Mouse (Mus musculus) right cerebral cortex, postnatal 4 days (tissue): ENCODE measurements around the gene Hsd17b6.

Experiments used
- DNase-seq: peaks from one replicate; pipeline ENCODE4 v3.0.0-alpha.2; 2022

The Hsd17b6 gene

GRCm38 (mm10) chr10:128004918-128005317 lies 2.5 kb downstream of the Hsd17b6 start:
- no peak for DNase-seq

DNA sequence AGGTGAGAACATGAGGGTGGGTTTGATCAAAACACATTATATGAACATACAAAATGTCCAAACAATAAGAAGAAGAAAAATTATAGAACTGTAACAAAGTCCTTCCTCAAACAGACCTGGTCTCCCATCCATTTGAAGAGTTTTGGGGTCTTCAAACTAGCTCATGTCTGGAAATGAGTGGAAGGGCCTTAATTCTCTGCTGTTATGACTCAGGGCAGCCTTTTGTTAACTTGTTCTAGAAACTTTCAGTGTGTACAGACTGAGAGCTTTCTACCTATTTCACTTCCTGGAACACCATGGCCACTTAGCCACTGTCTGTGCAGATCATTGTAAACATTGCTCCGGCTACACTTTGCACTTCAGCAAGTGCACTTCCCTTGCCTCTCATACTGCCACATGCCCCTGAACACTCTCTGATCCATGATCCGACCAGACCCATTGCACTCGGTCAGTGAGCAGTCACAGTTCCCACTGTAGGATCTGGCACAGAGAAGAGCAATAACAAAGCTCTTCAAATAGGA lies 4.1 kb downstream of the Hsd17b6 start:
- no peak for DNase-seq

- no peak for DNase-seq
These were observed 9.2 kb downstream of the Hsd17b6 start for GRCm38 (mm10) chr10:127998260-127998659.

GRCm38 (mm10) chr10:127996690-127997089 lies 10.7 kb downstream of the Hsd17b6 start:
- no peak for DNase-seq

- DNase-seq: no peak
These were observed 21.8 kb downstream of the Hsd17b6 start for GRCm38 (mm10) chr10:127985601-127986000.

DNA sequence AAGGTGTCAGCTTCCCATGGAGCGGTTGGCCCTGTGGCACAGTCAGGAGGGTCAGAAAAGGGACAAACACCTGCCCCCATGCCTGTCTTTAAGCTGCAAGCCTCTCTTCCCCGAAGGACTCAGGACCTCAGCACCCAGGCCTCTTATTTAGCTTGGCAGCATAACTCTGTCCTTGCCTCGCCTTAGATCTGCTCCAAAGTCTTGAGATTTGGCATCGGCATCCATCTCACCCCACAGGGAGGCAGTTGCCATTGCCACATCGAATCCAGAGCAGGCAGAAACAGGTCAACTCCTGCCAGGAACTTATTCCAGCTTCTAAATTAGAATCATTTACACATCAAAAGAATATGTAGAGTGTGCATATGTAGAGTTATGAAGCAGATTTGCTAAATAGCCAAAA lies 22.8 kb downstream of the Hsd17b6 start:
- DNase-seq: no peak

DNA sequence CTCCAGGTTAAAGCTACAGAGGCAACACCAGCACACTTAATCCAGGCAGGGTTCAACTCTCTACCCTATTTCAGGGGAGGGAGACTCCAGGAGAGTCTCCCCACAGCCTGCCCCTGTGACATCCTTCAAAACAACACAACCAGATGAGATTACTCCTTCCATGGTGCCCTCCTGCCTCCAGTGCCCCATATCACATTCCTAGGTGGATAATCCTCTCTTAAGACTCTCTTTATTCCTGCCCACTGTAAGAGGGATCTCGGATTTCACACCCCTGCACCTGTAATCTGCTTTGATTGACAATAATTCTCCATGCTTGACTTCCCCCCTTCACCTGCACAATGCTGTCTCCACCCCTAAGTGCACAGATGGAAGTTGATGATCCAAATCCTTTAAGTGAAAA lies 31.9 kb downstream of the Hsd17b6 start:
- DNase-seq: no peak

GRCm38 (mm10) chr10:127974062-127974461 lies 33.3 kb downstream of the Hsd17b6 start:
- DNase-seq: no peak

DNA sequence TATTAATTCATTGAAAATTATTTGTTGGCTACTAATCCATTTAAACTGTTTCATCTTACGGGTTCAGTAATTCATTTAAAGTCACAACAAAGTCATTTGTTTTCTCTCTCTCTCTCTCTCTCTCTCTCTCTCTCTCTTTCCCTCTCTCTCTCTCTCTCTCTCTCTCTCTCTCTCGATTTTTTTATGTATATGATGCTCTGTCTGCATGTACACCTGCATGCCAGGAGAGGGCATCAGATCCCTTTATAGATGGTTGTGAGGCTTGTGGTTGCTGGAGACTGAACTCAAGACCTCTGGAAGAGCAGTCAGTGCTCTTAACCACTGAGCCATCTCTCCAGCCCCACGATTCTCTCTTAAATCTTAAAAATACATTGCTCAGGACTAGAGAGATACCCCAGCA lies 36.3 kb downstream of the Hsd17b6 start:
- no peak for DNase-seq

DNA sequence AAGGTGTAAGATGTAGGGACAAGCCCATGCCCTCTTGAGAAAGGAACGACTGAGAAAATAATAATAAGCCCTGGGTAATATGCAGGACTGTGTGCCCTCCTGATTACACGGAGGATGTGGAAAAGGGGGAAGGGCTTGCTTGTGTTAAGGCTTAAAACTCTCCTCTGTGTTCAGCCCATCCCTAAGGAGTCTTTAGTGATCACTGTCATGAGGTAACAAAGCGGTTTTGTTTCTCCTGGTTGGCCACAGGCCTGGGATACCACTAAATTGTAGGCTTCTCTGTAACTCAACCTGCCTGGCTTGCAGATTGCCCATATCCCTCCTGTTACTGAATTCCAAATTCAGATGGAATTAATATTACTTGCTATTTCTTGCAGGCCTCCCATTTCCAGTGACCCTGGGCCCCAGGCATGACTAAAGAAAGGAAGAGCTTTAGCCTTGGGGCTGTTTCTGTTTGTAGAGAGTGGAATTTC lies 37.0 kb downstream of the Hsd17b6 start:
- DNase-seq: no peak

DNA sequence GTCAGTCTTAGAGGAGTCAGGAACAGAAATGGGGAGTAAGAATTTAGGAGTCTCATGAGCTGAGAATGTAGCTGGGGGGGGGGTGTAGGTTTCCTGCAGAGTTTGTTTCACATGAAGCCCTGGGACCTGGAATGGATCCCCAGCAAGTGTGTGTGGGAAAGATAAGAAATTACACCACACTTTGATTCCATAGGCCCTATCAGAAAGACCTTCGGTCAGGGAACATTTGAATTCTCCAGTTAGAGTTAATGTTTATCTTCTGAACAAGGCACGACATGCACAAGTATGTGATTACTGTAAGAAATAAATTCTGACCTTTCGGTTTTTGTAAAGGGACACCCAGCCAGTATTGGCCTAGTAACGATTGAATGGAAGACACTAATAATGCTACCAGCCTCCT lies 37.6 kb downstream of the Hsd17b6 start:
- DNase-seq: no peak

DNA sequence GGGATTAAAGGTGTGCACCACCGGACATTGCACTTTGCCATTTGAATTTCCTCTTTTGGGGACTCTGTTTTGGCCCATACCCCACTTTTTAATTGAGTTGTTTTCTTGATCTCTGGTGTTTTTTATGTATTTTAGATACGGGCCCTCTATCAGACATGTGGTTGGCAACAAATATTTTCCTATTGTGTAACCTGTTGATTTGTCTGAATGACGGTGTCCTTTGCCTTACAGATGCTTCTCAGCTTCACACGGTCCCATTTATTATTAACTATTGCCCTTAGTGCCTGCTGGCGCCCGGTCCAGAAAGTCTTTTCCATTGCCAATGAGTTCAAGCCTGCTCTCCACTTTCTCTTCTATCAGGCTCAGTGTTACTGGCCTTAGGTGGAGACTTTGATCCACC lies 40.9 kb downstream of the Hsd17b6 start:
- DNase-seq: no peak

DNA sequence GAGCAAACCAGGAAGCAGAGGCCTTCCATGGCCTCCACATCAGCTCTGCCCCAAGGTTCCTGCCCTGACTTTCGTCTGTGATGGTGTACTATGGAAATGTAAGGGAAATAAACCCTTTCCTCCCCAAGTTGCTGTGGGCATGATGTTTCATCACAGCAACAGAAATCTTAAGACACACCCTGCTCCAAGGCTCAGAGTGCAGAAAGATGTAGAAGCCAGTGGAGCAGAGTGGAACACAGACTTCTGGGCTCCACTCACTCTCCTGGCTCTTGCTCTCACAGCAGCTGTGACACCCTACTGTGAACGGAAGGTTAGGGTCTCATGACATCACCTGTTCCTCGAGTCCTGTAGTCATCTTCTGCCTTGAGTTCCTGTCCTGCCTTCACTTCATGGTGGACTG lies 43.4 kb downstream of the Hsd17b6 start:
- no peak for DNase-seq

- DNase-seq: no peak
These were observed 45.0 kb downstream of the Hsd17b6 start for GRCm38 (mm10) chr10:127962451-127962850.

DNA sequence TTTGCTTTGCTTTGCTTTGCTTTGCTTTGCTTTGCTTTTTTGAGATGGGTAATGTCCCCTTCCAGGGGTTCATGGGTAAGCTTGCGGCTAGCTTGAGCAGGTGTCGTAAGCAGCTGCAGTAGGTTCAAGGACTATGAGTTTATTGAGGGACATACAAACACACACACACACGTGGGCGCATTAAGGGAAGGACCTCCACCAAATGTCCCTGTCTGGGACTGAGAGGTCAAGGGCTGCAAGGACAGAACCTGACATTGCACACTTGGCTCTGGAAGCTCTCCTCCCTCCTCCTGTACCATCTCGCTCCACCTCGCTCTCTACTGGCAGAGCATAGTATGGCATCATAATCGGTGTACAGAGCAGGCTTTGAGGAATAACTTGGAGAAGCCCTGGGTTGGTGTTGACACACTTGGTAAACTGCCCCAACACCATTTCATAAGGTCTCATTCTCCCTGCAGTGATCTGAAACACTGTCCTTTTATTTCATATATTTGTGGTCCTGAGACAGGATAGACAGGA lies 48.2 kb downstream of the Hsd17b6 start:
- DNase-seq: no peak

GRCm38 (mm10) chr10:127956168-127956816 lies 51.1 kb downstream of the Hsd17b6 start:
- peak; percentile 88 for DNase-seq

DNA sequence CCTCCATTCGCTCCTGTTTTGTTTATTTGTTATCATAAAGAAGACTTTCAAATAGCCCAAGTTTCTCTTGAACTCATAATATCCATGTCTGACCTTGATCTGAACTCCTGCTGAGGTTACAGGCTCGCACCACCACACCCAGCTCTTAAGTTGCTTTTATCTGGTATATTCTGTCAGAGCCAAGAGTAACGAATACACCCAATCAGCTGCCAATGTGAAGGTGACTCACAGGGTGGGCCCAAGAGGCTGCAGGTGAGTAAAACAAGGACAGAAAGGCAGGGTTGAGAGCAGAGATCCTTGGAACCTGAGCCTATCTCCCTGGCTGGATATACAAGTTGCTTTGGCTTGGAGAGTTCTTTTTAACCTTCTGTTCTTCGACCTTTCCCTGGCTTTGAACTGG lies 52.4 kb downstream of the Hsd17b6 start:
- no peak for DNase-seq

- DNase-seq: no peak
These were observed 55.6 kb downstream of the Hsd17b6 start for GRCm38 (mm10) chr10:127951821-127952220.

- no peak for DNase-seq
These were observed 56.0 kb downstream of the Hsd17b6 start for GRCm38 (mm10) chr10:127951390-127951789.

GRCm38 (mm10) chr10:127949596-127950130 lies 57.7 kb downstream of the Hsd17b6 start:
- DNase-seq: no peak

- no peak for DNase-seq
These were observed 61.9 kb downstream of the Hsd17b6 start for GRCm38 (mm10) chr10:127945432-127946064.
